Mouse (Mus musculus): ENCODE measurements around the gene Arid1a. TPM values are rescaled to one million over a fixed set of nuclear protein-coding genes. Genes with fewer than 3 reads are reported as not detected.
A peak's percentile ranks its signal among the peaks of the same experiment; 100 is the strongest.

Gene Arid1a
- polyA plus RNA-seq, 1 experiment from 2014 or later: 41.6 TPM

DNA sequence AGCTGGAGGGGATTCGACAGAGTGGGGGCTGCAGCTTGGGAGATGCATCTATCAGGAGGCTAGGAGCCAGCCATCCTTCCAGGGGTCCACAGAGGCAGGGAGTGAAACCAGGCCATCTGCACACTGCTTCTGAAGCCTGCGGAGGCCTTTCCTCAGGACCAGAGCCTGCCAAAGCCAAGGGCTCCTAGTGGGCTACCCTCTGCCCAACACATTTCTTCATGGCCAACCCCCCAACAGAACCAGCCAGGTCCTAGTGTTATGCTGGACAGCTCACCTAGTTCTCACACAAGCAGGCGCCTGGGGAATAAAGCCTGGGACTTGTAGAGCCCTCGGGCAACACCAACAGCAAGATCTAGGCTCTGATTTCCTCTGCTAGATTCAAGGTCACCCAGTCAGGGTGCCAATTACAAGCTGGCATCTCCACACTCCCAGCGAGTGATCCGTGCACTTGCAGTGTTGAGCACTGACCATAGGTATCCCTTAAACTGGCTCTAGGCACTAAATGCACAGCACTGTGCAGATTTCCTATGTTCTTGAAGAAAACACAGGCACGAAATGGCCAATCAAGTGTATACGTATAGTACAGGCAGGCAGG, 126.1 kb downstream of the Arid1a start:
- WGBS: 92% methylated on average over 8 of the region's 8 CpGs

DNA sequence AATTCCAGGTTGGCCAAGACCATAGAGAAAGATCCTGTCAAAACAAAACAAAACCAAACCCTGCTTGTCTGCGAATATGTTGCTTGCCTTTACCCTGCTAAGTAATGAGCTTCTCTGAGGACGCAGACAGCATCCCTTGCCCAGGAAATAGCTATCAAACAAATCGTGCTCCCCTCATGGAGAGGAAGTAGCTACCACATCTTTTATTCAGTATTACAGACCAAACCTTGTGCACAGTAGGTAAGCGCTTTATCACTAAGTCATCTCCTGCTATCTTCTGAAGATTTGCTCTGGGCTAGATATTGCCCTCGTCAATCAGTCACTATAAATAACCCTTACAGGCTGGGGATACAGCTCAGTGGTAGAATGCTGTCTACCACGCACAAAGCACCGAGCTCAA, 127.4 kb downstream of the Arid1a start:
- WGBS: 83% methylated on average over 7 of the region's 7 CpGs
- ATAC-seq (ENCODE audit: insufficient number of reproducible peaks, insufficient read depth, low FRiP score, low TSS enrichment, low read depth): no peak

More for the DNA sequence above, 126.1 kb downstream of the Arid1a start:
- Histone ChIP-seq H3K27ac (no peak overlapping the region), H3K36me3 (peaks cover 25% of the 10 kb centered on the region), H3K9ac (replicated peaks) (0 out of 2 replicates have a peak overlapping the region, but pooled peaks have one; percentile 6), H3K9me3 (no peaks in the 10 kb centered on the region), H3K4me1 (replicated peaks) (peaks cover 23% of the 10 kb centered on the region), H3K4me3 (replicated peaks) (no peak overlapping the region), H3K4me2 (no peak overlapping the region), H3K27me3 (no peaks in the 10 kb centered on the region)
- ATAC-seq (ENCODE audit: insufficient number of reproducible peaks, insufficient read depth, low FRiP score, low TSS enrichment, low read depth): no peak

More for the DNA sequence above, 127.4 kb downstream of the Arid1a start:
- H3K9ac ChIP-seq (replicated peaks): no peak overlapping the region
- H3K27me3 ChIP-seq: no peaks in the 10 kb centered on the region
- H3K4me3 ChIP-seq (replicated peaks): no peak overlapping the region
- H3K4me1 ChIP-seq (replicated peaks): peaks cover 23% of the 10 kb centered on the region
- peaks cover 36% of the 10 kb centered on the region for H3K36me3 ChIP-seq
- H3K27ac ChIP-seq: no peak overlapping the region
- no peaks in the 10 kb centered on the region for H3K9me3 ChIP-seq
- no peak overlapping the region for H3K4me2 ChIP-seq

Small RNA genes within 50 kb of the gene (microRNA-seq; reads per million reads assigned to microRNA genes)
- gene Mir7227: 0.70 reads per million

Other genes with a start within 250 kb of the Arid1a start
- 6.5 and 7.4 TPM in 2 replicates for gene Kdf1, start 237.8 kb downstream of the Arid1a start, polyA plus RNA-seq (2016; fragmentation: Nextera tagmentation; extraction: Ambion mirVana)
- gene Nudc, start 210.8 kb downstream of the Arid1a start, polyA plus RNA-seq (2016; fragmentation: Nextera tagmentation; extraction: Ambion mirVana): 376 and 390 TPM in 2 replicates
- gene Nr0b2, start 203.4 kb downstream of the Arid1a start, polyA plus RNA-seq (2016; fragmentation: Nextera tagmentation; extraction: Ambion mirVana): not detected in 2 replicates
- gene Gpatch3, start 182.0 kb downstream of the Arid1a start, polyA plus RNA-seq (2016; fragmentation: Nextera tagmentation; extraction: Ambion mirVana): 11.7 and 12.0 TPM in 2 replicates
- 21.3 and 23.2 TPM in 2 replicates for gene Gpn2, start 172.4 kb downstream of the Arid1a start, polyA plus RNA-seq (2016; fragmentation: Nextera tagmentation; extraction: Ambion mirVana)
- 37.2 and 43.3 TPM in 2 replicates for gene Sfn, start 154.6 kb downstream of the Arid1a start, polyA plus RNA-seq (2016; fragmentation: Nextera tagmentation; extraction: Ambion mirVana)
- 4.0 and 7.1 TPM in 2 replicates for gene Zdhhc18, start 106.6 kb downstream of the Arid1a start, polyA plus RNA-seq (2016; fragmentation: Nextera tagmentation; extraction: Ambion mirVana)
- gene Pigv, start 84.1 kb downstream of the Arid1a start, polyA plus RNA-seq (2016; fragmentation: Nextera tagmentation; extraction: Ambion mirVana): 16.3 and 21.6 TPM in 2 replicates
- 47.9 and 50.0 TPM in 2 replicates for gene Rps6ka1, start 131.0 kb upstream of the Arid1a start, polyA plus RNA-seq (2016; fragmentation: Nextera tagmentation; extraction: Ambion mirVana)
- gene Hmgn2, start 211.9 kb upstream of the Arid1a start, polyA plus RNA-seq (2016; fragmentation: Nextera tagmentation; extraction: Ambion mirVana): 3,165 and 3,185 TPM in 2 replicates
- gene Dhdds, start 244.1 kb upstream of the Arid1a start, polyA plus RNA-seq (2016; fragmentation: Nextera tagmentation; extraction: Ambion mirVana): 40.4 and 49.7 TPM in 2 replicates

All from limb, embryonic 12.5 days (tissue).